Mouse (Mus musculus) brown adipose tissue, adult 24 weeks (tissue): ENCODE measurements around the gene Pkd2l1. TPM values are rescaled to one million over a fixed set of nuclear protein-coding genes. Genes with fewer than 3 reads are reported as not detected.

ENCODE experiments used
- H3K27ac ChIP-seq: fragments of 200-500 bp; replicated peaks from 2 replicates; pipeline ENCODE4 v1.5.1; 2012; ENCODE audit warnings: low read depth, mild to moderate bottlenecking, low read length
- H3K4me1 ChIP-seq: fragments of 200-500 bp; 2 replicates; pipeline ENCODE4 v1.6.1; 2012; ENCODE audit warnings: low read length, mixed read lengths; ENCODE audit not compliant: control insufficient read depth, insufficient read depth, insufficient read length
- H3K4me3 ChIP-seq: fragments of 200-500 bp; 2 replicates; pipeline ENCODE4 v1.5.1; 2012; ENCODE audit warnings: low read depth, mild to moderate bottlenecking, low read length, moderate library complexity; ENCODE audit not compliant: insufficient read depth
- polyA plus RNA-seq: library from polyadenylated mRNA; stranded (reverse); fragments of >200 nt; gene quantifications from 2 replicates; pipeline ENCODE4 v1.2.4, GENCODE M21; 2012; ENCODE audit not compliant: missing spikeins, insufficient read depth, insufficient read length

The Pkd2l1 gene
- not detected in 2 replicates for polyA plus RNA-seq

DNA sequence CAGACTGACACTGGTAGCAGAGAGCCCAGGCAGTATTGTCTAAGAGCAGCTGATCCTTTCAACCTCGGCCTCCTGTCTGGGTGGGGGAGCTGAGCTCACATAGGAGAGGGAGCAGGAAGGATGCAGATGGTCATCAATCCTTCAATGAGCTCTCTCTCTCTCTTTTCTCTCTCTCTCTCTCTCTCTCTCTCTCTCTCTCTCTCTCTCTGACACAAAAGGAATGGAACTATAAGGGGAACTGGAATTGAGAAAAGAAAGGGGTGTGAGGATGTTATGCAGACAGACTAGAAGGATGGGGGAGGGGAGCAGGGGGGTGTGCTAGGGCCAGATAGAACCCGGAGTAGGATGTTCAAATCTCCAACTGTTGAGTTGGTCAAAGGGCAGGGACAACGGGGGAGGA, at the start of gene Pkd2l1:
TSS of gene Pkd2l1 (minus strand) at position 101 of the 400 bp plus-strand sequence.
- H3K4me1 ChIP-seq: no peaks in the 10 kb centered on the region
- H3K4me3 ChIP-seq: no peak within 1 kb of the TSS
- no peak within 1 kb of the TSS for H3K27ac ChIP-seq

DNA sequence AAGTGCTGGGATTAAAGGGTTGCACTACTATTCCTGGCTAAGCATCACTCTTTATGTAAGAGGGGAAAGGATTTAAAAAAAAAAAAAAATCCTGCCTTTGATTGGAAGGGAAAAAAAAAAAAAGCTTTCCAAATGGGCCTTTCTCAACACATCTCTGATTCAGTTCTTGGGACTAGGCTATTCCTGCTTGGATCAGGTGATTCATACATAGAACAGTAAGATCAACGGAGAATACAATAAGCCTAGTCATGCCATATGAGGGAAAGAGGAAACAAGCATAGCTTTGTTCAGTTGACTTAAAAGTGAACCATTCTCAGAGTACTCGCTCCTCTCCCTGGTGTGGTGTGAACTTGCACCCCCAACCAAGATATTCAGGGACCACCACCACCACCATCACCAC, 46.7 kb upstream of the Pkd2l1 start:
- Histone ChIP-seq H3K4me1 (no peaks in the 10 kb centered on the region), H3K4me3 (no peak overlapping the region), H3K27ac (no peak overlapping the region)

DNA sequence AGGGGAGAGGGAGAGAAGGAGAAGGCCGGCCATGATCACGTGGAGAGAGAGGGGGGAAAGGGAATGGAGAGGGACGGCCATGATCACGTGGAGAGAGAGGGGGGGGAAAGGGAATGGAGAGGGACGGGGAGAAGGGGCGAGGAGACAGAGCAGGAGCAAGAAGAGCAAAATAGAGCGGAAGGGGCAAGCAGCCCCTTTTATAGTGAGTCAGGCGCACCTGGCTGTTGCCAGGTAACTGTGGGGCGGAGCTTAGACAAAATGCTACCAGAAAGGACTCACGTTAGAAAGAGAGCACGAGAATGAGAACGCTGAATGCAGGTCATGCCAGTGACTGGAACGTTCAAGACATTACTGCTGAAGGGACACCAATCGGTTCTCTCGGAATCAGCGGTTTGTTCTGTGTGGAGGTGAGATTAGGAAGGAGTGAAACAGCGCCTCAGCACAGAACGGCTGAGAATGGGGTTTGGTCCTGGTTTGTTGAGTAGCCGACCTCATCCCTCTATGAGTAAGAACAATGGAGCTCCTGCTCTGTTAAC, 45.3 kb upstream of the Pkd2l1 start:
- Histone ChIP-seq H3K4me3 (no peak overlapping the region), H3K4me1 (no peaks in the 10 kb centered on the region), H3K27ac (no peak overlapping the region)

DNA sequence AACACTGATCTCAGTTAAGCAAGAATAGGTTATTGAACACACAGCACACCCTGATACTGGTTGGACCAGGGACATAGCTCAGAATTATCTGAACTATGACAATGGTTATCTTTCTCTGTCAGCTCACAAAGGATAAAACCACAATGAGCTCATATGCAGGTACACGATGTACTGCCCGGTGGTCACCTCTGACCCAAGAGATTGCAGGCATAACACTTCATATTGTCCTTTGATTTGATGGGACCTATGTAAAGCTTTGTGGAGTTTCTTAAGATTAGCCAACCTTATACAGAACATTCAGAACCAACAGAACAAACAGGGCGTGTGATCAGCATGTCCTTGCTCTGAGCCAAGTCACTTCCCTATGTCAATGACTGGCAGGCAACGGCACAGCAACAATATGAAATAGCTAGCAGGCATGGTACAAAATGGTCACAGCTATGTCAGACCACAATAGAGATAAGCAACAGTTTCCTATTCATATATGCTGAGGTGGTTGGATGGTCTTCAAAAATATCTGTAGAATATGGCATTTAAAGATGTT, 39.4 kb upstream of the Pkd2l1 start:
- Histone ChIP-seq H3K4me3 (no peak overlapping the region), H3K27ac (no peak overlapping the region), H3K4me1 (no peaks in the 10 kb centered on the region)

DNA sequence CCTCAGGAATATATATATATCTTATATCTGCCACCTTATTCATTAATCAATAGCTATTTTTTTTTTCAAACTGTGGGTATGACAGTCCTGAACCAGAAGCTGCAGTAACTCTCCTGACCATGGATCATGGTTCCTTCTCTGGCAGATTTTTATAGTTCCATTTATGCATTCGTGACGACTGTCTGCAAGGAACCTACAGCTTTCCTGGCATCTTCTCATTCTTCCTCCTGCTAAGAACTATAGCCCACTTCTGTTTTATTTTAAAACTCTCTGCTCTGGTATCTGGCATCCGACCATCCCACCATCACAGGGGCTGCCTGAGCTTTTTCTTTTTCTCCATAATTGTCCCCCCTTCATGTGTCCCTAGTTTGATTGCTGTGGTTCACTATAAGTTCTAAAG, 38.0 kb upstream of the Pkd2l1 start:
- no peak overlapping the region for H3K4me3 ChIP-seq
- no peaks in the 10 kb centered on the region for H3K4me1 ChIP-seq
- no peak overlapping the region for H3K27ac ChIP-seq

DNA sequence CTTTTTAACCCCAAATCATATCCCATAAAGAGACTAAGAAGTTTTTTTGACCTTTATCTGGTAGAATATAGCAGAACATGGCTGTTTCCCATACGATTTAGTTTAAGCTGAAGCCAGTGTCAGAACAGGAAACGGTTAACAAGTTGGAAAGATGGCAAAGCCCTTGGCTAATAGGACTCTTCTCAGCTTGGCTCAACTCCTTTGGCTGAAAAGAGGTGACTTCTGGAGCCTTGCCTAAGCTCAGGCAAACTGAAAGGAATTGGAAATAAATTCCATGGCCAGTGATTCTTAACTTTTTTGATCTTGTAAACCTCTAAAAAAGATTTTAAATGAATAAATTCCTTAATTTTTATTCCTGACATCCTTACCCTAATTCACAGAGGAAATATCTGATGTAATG, 37.5 kb upstream of the Pkd2l1 start:
- Histone ChIP-seq H3K27ac (no peak overlapping the region), H3K4me3 (no peak overlapping the region), H3K4me1 (no peaks in the 10 kb centered on the region)

DNA sequence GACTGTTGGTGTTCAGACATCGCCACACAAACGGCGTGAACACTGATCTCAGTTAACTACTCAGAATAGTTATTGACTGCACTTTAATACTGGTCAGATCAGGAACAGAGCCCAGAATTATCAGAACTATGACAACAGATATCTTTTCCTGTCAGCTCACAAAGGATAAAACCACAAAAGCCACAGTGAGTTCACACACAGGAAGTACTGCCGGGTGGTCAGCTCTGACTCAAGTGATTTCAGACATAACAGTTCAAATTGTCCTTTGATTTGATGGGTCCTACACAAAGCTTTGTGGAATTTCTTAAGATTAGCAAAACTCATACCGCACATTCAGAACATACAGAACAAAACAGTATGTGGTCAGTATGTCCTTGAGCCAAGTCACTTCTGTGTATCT, 33.5 kb upstream of the Pkd2l1 start:
- no peak overlapping the region for H3K4me3 ChIP-seq
- no peak overlapping the region for H3K27ac ChIP-seq
- no peaks in the 10 kb centered on the region for H3K4me1 ChIP-seq

DNA sequence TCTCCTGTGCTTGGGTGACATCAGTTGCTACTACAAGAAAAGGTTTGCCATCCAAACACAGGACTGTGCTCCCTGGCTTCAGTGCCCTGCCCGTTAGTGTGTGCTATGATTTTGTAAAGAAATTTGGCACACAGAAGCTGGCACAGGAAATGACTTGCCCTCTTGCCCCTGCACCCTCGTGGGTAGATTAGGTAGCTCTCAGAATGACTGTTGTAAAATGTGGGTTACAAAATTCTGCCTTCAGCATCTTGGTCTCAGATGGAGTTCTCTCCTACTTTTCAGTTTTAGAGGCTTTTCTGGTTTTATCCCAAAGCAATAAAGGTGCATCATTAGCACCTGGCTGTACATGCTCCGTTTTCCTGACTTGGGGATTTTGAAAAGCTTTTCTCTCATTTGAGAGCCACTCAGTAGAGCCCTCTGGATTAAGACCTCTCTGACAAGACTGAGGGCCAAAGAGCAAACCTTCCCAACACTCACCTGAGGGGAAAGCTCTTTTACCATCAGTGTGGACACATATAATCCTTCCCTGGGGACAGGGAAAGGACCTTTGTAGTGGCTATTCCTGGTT, 25.8 kb upstream of the Pkd2l1 start:
- H3K27ac ChIP-seq: no peak overlapping the region
- H3K4me3 ChIP-seq: no peak overlapping the region
- H3K4me1 ChIP-seq: no peaks in the 10 kb centered on the region

DNA sequence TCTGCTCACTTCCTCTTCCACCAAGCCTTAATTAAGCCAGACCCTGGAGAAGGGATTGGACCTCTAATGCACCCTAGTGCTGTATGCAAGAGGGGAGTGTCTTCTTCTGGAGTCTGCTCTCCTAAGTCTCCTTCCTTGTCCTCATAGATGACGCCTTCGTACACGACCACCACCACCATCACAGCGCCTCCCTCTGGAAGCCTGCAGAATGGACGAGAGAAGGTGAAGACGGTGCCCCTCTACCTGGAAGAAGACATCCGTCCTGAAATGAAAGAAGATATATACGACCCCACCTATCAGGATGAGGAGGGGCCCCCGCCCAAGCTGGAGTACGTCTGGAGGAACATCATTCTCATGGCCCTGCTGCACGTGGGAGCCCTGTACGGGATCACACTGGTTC, 23.0 kb upstream of the Pkd2l1 start:
- no peak overlapping the region for H3K27ac ChIP-seq
- no peak overlapping the region for H3K4me3 ChIP-seq

DNA sequence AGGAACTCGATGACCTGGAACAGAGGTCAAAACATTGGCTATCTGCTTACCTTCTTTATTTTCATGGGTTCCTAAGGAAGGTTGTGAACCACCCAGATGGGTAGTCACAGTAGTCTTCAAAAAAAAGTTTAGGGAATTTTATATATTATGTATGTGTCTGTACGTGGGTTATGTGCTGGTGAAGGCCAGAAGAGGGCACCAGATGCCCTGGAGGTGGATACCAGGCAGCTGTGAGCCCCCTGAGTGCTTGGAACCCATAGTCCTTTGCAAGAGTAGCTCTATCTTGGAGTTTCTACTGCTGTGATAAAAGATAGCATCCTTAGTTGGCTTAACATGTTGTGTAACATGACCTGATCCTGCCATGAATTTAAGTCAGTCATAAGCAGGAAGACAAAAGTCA, 14.8 kb upstream of the Pkd2l1 start:
- Histone ChIP-seq H3K27ac (no peak overlapping the region), H3K4me3 (no peak overlapping the region), H3K4me1 (no peaks in the 10 kb centered on the region)

More for the DNA sequence above, 23.0 kb upstream of the Pkd2l1 start:
- no peaks in the 10 kb centered on the region for H3K4me1 ChIP-seq

DNA sequence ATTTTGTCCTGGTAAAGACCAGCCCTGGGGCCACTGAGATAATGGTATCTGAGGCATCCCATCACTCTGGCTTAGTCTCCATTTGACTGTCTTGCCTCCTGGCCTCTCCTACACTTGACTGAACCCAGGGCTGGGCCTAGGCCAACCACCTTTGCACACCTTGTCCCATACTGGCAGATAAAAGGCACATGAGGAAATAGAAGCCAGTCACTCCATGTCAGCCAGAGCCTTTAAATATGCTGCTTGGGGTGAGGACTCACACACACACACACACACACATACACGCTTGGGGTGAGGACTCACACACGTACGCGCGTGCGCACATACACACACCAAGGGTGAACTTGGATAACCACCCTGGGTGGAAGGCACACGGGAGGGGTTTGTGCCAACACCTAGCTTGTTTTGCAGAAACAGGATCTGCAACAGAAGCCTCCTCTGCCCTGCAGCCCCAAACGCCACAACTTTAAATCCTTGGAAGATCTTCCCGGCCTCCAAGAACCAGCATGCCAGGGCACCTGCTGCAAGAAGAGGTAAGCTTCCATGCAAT, 10.8 kb upstream of the Pkd2l1 start, which contains the start of gene Scd3:
TSS of gene Scd3 (plus strand) at position 255 of the 550 bp plus-strand sequence.
- no peak within 1 kb of the TSS for H3K27ac ChIP-seq
- no peak within 1 kb of the TSS for H3K4me3 ChIP-seq
- H3K4me1 ChIP-seq: no peaks in the 10 kb centered on the region

DNA sequence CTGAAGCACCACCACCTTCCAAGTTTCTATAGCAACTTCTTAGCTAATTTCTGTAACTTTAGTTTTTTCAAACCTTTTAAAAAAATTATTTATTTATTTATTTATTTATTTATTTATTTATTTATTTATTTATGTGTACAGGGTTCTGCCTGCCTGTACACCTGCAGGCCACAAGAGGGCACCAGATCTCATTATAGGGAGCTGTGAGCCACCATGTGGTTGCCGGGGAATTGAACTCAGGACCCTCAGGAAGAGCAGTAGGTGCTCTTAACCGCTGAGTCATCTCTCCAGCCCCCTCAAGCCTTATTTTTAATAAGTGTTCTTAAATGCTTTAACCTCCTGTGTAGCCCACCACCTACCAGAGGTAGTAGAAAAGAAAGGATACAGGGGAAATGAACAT, 6.7 kb upstream of the Pkd2l1 start:
- Histone ChIP-seq H3K4me3 (no peak overlapping the region), H3K27ac (no peak overlapping the region), H3K4me1 (no peaks in the 10 kb centered on the region)

DNA sequence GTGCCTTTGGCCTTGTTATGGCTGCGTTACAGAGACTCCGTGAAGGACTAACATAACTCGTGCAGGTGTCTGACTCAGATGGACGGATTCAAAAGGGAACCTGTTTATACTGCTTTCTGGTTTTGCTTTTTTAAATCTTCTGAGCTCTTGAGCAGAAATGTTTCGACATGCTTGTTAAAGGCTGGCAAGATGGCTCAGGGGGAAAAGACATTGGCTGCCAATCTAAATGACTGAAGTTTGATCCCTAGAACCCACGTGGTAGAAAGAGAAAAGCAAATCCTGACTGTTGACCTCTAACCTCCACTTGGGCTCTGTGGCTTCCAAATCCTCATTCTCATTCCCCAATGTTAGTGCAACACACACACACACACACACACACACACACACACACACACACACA, 6.3 kb upstream of the Pkd2l1 start:
- H3K4me3 ChIP-seq: no peak overlapping the region
- H3K4me1 ChIP-seq: no peaks in the 10 kb centered on the region
- no peak overlapping the region for H3K27ac ChIP-seq

DNA sequence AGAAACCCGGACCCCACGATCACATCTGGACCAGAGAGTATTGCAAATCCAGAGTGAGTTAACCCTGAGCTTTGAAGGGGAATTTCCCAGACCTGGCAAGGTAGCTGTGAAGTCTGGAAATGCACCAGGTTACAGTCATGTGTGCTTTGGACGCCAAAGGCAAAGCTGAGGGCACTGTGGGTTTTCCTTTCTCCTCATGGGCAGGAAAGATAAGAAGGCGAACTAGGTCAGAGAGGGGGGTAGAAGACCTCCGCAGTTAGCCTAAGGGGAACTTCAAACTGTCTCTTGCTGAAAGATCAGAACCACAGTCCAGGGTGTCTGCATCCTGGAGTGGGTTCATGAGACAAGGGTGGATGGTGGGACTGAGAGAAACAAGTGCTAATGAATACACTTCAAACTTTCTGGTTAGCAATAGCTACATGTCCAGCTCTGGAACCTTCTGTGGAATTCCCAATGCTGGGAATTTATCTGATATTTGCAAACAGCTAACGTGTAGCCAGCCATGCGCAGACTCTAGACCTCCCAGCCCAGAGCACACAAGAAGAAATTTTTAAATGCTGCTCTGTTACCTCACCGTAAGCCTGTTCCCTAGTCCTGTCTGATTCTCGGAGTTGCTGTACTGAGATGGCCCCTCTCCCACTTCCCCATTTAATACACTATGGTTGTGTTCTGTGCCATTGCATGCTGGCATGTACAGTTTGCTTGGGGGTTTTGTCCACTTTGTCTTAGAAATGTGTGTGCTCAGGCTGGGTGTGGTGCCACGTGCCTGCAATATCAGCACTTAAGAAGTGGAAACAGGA, 5.0 kb upstream of the Pkd2l1 start:
- H3K4me1 ChIP-seq: no peaks in the 10 kb centered on the region
- no peak overlapping the region for H3K27ac ChIP-seq
- H3K4me3 ChIP-seq: no peak overlapping the region

DNA sequence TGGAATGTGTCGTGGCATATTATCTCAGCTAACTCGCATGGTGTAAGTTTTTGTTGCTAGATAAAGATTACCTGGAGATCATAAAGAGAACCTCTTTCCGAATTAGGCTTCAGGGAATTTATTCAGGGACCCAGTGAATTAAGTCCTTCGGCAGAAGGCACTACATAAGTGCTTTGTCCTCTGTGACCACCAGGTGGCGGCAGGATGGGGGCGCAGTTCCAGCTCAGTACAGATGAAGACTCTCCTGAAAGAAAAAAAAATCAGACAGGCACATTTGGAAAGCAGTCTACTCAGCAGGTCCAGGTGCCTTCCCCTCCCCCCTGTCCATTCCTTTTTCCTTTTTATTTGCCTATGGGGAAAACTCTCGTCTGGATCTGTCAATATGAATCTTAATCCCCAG, 2.9 kb upstream of the Pkd2l1 start:
- no peak overlapping the region for H3K4me3 ChIP-seq
- no peaks in the 10 kb centered on the region for H3K4me1 ChIP-seq
- no peak overlapping the region for H3K27ac ChIP-seq
